Mouse (Mus musculus) spleen, adult 2 months (tissue): Measurements from ENCODE around the gene Lmtk3.

Source experiments
- CTCF ChIP-seq: fragments of 200-500 bp; IDR thresholded peaks from 2 replicates; pipeline ENCODE4 v1.5.1; 2011; ENCODE audit warnings: mild to moderate bottlenecking, inconsistent platforms; ENCODE audit not compliant: insufficient read depth, insufficient read length, insufficient replicate concordance; ENCODE audit errors: extremely low read depth
- POLR2A ChIP-seq: fragments of 200-500 bp; IDR thresholded peaks from 2 replicates; pipeline ENCODE4 v1.6.1; 2011; ENCODE audit warnings: low read depth, low read length, inconsistent platforms

DNA sequence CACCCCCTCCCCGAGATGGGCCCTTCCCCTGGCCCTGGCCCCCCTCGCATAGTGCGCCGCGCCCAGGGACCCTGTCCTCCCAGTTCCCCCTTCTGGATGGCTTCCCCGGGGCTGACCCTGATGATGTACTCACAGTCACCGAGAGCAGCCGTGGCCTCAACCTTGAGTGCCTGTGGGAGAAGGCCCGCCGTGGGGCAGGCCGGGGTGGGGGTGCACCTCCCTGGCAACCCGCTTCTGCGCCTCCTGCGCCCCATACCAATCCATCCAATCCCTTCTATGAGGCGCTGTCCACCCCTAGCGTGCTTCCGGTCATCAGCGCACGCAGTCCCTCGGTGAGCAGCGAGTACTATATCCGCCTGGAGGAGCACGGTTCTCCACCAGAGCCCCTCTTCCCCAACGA, 9.7 kb downstream of the Lmtk3 start:
- TF ChIP-seq POLR2A (no peak), CTCF (no peak)
